Mouse (Mus musculus) embryo, embryonic 9.5 days (tissue): ENCODE results near the gene Grm7.

Experiments used
- DNase-seq: peaks from one replicate; pipeline ENCODE4 v3.0.0-alpha.2; 2017; ENCODE audit errors: extremely low spot score

The Grm7 gene

GRCm38 (mm10) chr6:111561347-111561746 lies 916.0 kb downstream of the Grm7 start:
- no peak for DNase-seq

- no peak for DNase-seq
Observed at GRCm38 (mm10) chr6:111571471-111572088, 926.2 kb downstream of the Grm7 start.

GRCm38 (mm10) chr6:111584851-111585250 lies 939.5 kb downstream of the Grm7 start:
- no peak for DNase-seq

GRCm38 (mm10) chr6:111587572-111587971 lies 942.2 kb downstream of the Grm7 start:
- DNase-seq: no peak

- DNase-seq: no peak
Observed at GRCm38 (mm10) chr6:111601892-111602654, 956.7 kb downstream of the Grm7 start.

- DNase-seq: no peak
Observed at GRCm38 (mm10) chr6:111610396-111610795, 965.0 kb downstream of the Grm7 start.

GRCm38 (mm10) chr6:111613834-111614233 lies 968.5 kb downstream of the Grm7 start:
- no peak for DNase-seq
